Mouse (Mus musculus) hindbrain, embryonic 13.5 days (tissue): ENCODE results near the gene Mbnl2. TPM values are rescaled to one million over a fixed set of nuclear protein-coding genes. Genes with fewer than 3 reads are reported as not detected.

ENCODE experiments used
- ATAC-seq: fragments of 200-750 bp; cut with Nextera tagmentation; 2 replicates; pipeline ENCODE4 v1.8.0; 2017; ENCODE audit warnings: moderate TSS enrichment; ENCODE audit not compliant: low FRiP score
- H3K27ac ChIP-seq: fragments of 300-500 bp; sonication (generic); 2 replicates; pipeline ENCODE4 v1.5.1; 2015; ENCODE audit warnings: inconsistent platforms, mild to moderate bottlenecking, moderate library complexity
- H3K27me3 ChIP-seq: fragments of 300-500 bp; sonication (generic); 2 replicates; pipeline ENCODE4 v1.6.1; 2015; ENCODE audit warnings: mild to moderate bottlenecking, inconsistent platforms
- H3K36me3 ChIP-seq: fragments of 300-500 bp; sonication (generic); 2 replicates; pipeline ENCODE4 v1.6.1; 2015; ENCODE audit warnings: mild to moderate bottlenecking, inconsistent platforms
- H3K4me1 ChIP-seq: fragments of 300-500 bp; sonication (generic); replicated peaks from 2 replicates; pipeline ENCODE4 v1.6.1; 2015; ENCODE audit warnings: inconsistent platforms
- H3K4me2 ChIP-seq: fragments of 300-500 bp; sonication (generic); 2 replicates; pipeline ENCODE4 v1.6.1; 2015; ENCODE audit warnings: inconsistent platforms, mild to moderate bottlenecking, moderate library complexity
- H3K4me3 ChIP-seq: fragments of 300-500 bp; sonication (generic); 2 replicates; pipeline ENCODE4 v1.5.1; 2015; ENCODE audit warnings: mild to moderate bottlenecking, inconsistent platforms
- H3K9ac ChIP-seq: fragments of 300-500 bp; sonication (generic); 2 replicates; pipeline ENCODE4 v1.6.1; 2015; ENCODE audit warnings: mild to moderate bottlenecking, inconsistent platforms
- H3K9me3 ChIP-seq: fragments of 300-500 bp; sonication (generic); 2 replicates; pipeline ENCODE4 v1.6.1; 2016; ENCODE audit warnings: inconsistent platforms
- WGBS: fragments of 180-500 bp; shearing (Covaris S2); methylation state at CpG from one replicate; pipeline ENCODE4 v1.1.7; 2015; 5-methylcytosine and 5-hydroxymethylcytosine counted together
- polyA plus RNA-seq: library from polyadenylated mRNA; unstranded; fragments of >200 nt; fragmentation: Nextera tagmentation; extraction: Ambion mirVana; gene quantifications from 2 replicates; pipeline ENCODE4 v1.2.1, GENCODE M21; 2015

Gene Mbnl2
- polyA plus RNA-seq, 1 experiment from 2014 or later = 24.7 TPM

DNA sequence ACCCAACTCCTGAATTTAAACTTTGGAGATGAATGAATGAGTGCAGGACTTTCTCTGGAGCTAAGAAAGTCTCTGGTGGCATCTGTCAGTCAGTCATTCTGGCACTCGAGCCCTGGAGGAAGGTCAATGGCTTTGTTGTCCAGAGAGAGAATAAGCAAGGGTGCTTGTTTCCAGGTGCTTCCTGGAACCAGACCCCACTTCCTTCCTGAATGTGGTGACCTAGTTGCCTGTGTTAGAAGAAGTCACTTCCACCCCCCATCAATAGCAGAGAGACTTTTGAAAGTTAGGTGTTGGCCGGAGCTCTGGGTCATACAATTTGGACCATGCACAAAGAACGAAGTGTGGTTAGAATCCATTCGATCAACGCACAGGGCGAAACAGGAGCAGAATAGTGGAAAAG, 19.0 kb downstream of the Mbnl2 start:
- WGBS = 86% methylated on average over 6 of the region's 6 CpGs
- ATAC-seq = no peak

DNA sequence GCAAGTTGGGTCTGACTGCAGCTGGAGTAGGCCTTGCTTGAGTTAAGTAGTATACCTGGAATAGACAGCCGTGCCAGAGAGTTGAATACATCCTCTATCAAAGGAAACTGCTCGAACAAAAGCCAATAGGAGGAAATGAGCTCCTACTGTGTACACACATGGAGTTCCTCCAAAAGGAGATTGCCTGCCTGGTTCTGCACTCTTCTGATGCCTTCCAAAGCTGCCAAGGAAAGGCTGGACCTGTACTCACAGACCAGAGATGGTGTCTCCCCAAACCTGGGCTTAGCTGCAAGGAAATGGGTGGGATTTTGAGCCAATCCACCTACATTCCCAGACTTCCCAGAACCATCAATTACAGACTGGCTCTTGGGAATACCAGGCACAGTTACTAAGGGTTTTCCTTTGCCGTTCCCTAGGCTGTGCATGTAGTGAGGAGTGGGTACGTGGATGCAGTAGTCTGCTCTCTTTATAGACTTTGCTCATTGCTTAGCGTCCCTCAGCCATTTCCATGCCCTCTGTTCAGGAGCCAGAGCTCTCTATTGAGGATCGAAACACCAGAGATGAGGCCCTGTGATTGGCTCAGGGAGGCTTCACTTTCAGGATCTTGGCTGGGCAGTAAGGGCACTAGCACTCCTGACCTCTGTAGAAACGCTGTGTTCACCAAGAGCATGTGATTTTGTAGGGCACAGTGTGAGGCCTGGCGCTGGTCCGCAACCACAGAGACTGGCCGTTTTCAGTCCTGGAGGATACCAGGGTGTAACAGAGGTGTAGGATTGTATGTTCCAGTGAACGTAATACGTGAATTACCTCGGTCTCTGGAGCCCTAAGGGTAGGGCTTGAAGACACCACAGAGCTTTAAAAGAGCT, 20.1 kb downstream of the Mbnl2 start:
- no peak overlapping the region for H3K9ac ChIP-seq
- H3K4me1 ChIP-seq = peaks cover 36% of the 10 kb centered on the region
- no peaks in the 10 kb centered on the region for H3K36me3 ChIP-seq
- H3K9me3 ChIP-seq = no peaks in the 10 kb centered on the region
- no peak for ATAC-seq
- no peak overlapping the region for H3K4me3 ChIP-seq
- H3K4me2 ChIP-seq = no peak overlapping the region
- WGBS = 86% methylated on average over 13 of the region's 13 CpGs
- H3K27ac ChIP-seq = no peak overlapping the region
- no peaks in the 10 kb centered on the region for H3K27me3 ChIP-seq

More for the DNA sequence above, 19.0 kb downstream of the Mbnl2 start:
- Histone ChIP-seq H3K27ac (no peak overlapping the region), H3K9ac (no peak overlapping the region), H3K4me3 (no peak overlapping the region), H3K27me3 (no peaks in the 10 kb centered on the region), H3K4me1 (peaks cover 31% of the 10 kb centered on the region), H3K4me2 (no peak overlapping the region), H3K36me3 (no peaks in the 10 kb centered on the region), H3K9me3 (no peaks in the 10 kb centered on the region)

DNA sequence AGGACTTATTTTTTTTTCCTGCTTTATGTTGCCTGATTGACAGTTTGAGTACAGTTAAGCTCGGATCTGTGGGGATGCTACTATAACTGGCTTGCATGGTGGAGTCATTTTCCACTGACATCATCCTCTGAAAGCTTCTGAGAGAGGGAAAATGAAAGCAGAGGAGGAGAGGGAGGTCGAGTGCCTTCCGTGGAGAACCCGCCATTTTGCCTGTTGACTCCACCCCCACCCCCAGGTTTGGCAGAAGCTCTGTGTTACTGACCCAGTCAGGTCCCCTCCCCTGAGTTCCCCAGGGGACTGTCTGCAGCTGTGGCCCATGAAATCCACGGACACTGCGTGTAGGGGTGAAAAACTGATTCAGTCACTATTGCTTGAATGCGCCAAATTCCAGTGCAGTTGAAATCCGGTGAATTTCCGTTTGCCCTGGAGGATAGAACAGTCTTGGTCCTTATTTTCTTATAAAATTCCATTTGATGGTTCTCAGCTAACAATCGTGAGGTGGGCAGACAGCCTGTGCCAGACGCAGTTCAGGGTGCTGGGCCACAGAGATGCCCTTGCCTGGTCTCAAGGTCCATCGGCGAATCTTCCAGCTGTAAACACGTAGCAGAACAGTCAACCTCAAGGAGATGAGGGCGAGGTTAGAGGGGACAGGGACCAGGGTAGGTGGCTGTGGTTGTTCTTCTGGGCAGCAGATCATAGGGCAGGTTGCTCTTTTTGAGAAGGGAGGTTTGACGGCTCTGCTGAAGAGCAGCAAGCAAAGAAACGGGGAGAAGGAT, 20.9 kb downstream of the Mbnl2 start:
- Histone ChIP-seq H3K36me3 (no peaks in the 10 kb centered on the region), H3K4me3 (no peak overlapping the region), H3K9ac (no peak overlapping the region), H3K27me3 (no peaks in the 10 kb centered on the region), H3K9me3 (no peaks in the 10 kb centered on the region), H3K4me2 (no peak overlapping the region), H3K4me1 (peaks cover 36% of the 10 kb centered on the region), H3K27ac (peak overlapping the region; percentile 44; the same call in 1 of the 2 replicates)
- no peak for ATAC-seq
- 78% methylated on average over 17 of the region's 17 CpGs for WGBS

DNA sequence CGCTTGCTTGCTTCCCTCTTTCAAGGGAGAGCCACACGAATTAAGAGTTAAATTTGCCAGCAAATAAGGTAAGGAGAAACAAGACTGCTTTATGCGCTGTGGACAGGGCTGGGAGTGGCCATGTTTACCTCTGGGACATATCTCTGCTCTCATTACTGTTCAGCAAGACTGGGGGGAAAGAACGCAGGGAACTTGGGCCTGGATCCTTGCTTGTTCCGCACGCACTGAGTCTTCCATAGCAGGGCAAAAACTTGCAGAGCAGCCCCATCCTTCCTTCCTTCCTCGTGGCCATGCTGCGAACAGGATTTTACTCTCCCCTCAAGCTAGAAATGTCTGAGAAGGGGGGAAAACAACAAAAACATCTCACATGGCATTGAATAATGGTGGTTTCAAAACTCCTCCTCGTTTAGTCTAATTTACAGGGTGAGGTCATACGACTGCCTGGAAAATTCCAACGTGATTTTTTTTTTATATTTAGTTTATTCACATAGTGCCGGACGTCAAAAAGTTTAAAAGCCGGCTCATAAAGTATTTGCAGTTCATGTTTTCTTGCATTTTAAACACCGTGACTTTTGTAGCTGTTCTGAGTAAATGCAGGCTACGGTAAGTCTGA, 21.8 kb downstream of the Mbnl2 start:
- peak overlapping the region; percentile 44; the same call in 1 of the 2 replicates for H3K27ac ChIP-seq
- H3K4me2 ChIP-seq = no peak overlapping the region
- no peaks in the 10 kb centered on the region for H3K9me3 ChIP-seq
- no peak for ATAC-seq
- H3K27me3 ChIP-seq = no peaks in the 10 kb centered on the region
- no peak overlapping the region for H3K4me3 ChIP-seq
- peaks cover 36% of the 10 kb centered on the region for H3K4me1 ChIP-seq
- no peaks in the 10 kb centered on the region for H3K36me3 ChIP-seq
- H3K9ac ChIP-seq = no peak overlapping the region
- 61% methylated on average over 16 of the region's 16 CpGs for WGBS

DNA sequence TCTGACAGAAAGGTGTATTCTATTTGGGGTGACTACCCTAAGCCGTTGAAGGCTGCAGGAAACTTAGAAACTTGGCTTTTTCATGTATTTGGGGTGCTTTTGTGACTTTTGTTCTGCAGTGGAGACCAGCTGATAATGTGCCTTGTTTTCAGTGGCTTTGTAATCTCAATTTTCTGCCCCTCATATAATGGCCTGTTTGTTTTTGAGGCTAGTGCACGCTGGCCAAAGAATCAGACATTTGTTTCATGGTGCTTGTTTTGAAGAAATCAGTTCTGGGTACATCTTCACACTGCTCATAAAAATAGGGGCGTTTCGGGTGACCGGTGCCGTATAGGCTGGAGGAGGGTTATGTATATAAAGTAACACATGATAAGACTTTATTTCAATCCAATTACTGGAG, 22.4 kb downstream of the Mbnl2 start:
- H3K9me3 ChIP-seq = no peaks in the 10 kb centered on the region
- no peak overlapping the region for H3K4me3 ChIP-seq
- H3K27me3 ChIP-seq = no peaks in the 10 kb centered on the region
- H3K36me3 ChIP-seq = no peaks in the 10 kb centered on the region
- no peak overlapping the region for H3K27ac ChIP-seq
- ATAC-seq = no peak
- WGBS = 67% methylated on average over 6 of the region's 6 CpGs
- no peak overlapping the region for H3K9ac ChIP-seq
- H3K4me1 ChIP-seq = peaks cover 38% of the 10 kb centered on the region
- H3K4me2 ChIP-seq = no peak overlapping the region

DNA sequence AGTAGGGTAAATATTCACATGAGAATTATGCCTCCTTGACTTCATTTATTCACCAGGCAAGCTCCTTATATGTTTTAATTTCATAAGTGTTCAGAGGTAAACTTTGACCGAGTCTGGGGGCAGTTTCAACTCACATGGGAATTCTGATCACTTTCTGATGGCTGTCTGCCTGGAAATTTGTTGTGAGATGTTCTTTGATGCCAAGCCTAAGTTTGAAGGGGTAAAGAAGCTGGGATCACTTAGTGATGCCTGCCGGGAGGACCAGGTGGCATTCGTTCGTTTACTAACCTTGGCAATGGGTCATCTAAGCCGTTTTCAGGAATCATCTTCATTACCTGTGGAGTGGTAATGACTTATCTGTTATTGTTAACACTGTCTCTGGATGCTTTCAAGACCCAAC, 23.0 kb downstream of the Mbnl2 start:
- no peak overlapping the region for H3K4me3 ChIP-seq
- no peaks in the 10 kb centered on the region for H3K9me3 ChIP-seq
- no peaks in the 10 kb centered on the region for H3K27me3 ChIP-seq
- no peak for ATAC-seq
- H3K27ac ChIP-seq = no peak overlapping the region
- 79% methylated on average over 5 of the region's 5 CpGs for WGBS
- H3K9ac ChIP-seq = no peak overlapping the region
- no peak overlapping the region for H3K4me2 ChIP-seq
- H3K36me3 ChIP-seq = no peaks in the 10 kb centered on the region
- peaks cover 44% of the 10 kb centered on the region for H3K4me1 ChIP-seq

DNA sequence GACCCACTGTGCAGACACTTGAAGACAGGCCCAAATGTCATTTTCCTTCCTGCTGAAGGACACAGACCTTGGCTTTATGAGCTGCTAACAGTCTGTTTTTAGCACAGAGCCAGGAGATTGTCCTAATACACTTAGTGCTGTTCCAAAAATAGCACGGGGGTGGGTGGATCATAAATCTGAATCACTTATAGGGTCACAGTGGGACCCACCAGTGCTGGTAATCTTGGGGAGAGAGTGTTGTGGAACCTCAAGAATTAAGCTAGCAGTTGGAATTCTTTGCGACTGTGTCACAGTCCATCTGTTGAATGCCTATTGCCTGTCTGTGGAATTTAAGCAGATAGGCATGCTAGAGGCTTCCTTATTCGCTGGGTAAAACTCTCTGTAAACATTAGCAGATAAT, 24.2 kb downstream of the Mbnl2 start:
- ATAC-seq = no peak
- peaks cover 44% of the 10 kb centered on the region for H3K4me1 ChIP-seq
- WGBS = 87% methylated on average over 3 of the region's 3 CpGs
- H3K4me2 ChIP-seq = no peak overlapping the region
- no peaks in the 10 kb centered on the region for H3K36me3 ChIP-seq
- no peak overlapping the region for H3K4me3 ChIP-seq
- H3K27me3 ChIP-seq = no peaks in the 10 kb centered on the region
- H3K27ac ChIP-seq = no peak overlapping the region
- H3K9me3 ChIP-seq = no peaks in the 10 kb centered on the region
- H3K9ac ChIP-seq = no peak overlapping the region

DNA sequence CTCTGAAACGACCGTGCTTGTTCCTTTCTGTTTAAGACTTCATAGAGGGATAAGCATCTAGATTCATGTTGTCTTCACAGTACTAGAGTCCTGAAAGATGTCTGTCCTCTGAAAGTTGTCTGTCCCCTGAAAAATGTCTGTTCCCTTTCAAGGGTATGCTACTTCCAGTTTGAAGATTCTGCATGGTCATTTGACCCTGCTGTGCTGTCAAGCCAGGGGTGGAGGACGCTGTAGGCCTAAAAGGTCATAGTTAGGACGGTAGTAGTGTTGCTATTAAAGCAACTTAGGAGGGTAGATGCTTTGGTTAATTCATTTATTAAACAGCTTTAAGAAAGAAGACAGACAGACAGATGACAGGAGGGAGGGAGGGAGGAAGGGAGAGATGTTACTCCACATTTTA, 24.7 kb downstream of the Mbnl2 start:
- H3K36me3 ChIP-seq = no peaks in the 10 kb centered on the region
- H3K9me3 ChIP-seq = no peaks in the 10 kb centered on the region
- no peak overlapping the region for H3K4me3 ChIP-seq
- H3K9ac ChIP-seq = no peak overlapping the region
- 82% methylated on average over 4 of the region's 4 CpGs for WGBS
- H3K4me2 ChIP-seq = no peak overlapping the region
- peaks cover 44% of the 10 kb centered on the region for H3K4me1 ChIP-seq
- no peaks in the 10 kb centered on the region for H3K27me3 ChIP-seq
- no peak for ATAC-seq
- no peak overlapping the region for H3K27ac ChIP-seq

DNA sequence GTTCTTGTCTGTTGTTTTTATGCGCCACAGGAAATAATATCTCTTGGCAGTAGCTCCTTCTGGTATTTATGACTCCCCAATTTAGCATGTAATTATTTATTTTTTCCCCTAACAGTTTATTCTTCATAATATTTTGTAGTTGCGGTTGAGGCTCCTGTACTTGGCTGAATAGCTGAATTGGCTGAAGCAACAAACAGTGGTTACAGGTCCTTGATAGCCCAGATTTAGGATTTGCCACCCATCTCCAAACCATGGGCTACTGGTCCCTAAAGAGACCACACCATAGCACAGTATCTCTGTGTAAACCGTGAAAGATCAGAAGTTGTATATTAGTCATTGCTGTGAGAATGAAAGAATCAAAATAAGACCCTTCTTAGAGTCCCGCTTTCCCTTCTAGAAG, 25.3 kb downstream of the Mbnl2 start:
- Histone ChIP-seq H3K36me3 (no peaks in the 10 kb centered on the region), H3K4me2 (no peak overlapping the region), H3K9me3 (no peaks in the 10 kb centered on the region), H3K4me3 (no peak overlapping the region), H3K27me3 (no peaks in the 10 kb centered on the region), H3K27ac (no peak overlapping the region), H3K9ac (no peak overlapping the region), H3K4me1 (peaks cover 39% of the 10 kb centered on the region)
- no peak for ATAC-seq
- 93% methylated on average over 4 of the region's 4 CpGs for WGBS

DNA sequence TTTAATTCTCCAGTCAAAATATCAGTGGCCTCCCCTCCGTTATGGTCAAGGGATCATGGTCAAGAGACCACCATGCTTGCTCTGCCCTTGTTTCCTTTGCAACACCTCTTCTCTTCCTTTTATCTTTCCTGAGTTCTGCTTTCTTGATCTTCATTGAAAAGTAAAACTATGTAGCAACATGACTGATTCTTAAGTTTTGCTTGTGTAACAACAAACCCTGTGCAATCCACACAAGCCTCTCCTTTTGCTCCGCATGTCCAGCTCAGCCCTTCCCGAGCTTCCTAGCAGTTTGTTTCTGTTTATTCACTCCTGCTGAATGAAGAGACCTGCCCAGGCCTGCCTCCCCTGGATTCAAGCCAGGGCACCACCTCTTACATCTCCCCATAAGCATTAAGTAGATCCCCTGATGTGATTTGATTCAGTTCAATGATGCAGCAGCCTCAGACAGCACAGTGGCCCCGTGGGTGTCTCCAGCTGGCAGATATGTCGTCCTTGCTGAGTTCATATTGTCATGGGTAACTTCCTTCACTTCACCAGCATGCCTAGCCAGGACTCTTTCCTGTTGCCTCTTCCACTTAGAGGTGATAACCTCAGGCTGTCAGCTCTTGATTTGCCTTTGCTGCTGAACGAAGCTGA, 27.6 kb downstream of the Mbnl2 start:
- Histone ChIP-seq H3K4me1 (peaks cover 27% of the 10 kb centered on the region), H3K9ac (no peak overlapping the region), H3K27me3 (no peaks in the 10 kb centered on the region), H3K27ac (no peak overlapping the region), H3K9me3 (no peaks in the 10 kb centered on the region), H3K36me3 (no peaks in the 10 kb centered on the region), H3K4me2 (no peak overlapping the region), H3K4me3 (no peak overlapping the region)
- 39% methylated on average over 6 of the region's 6 CpGs for WGBS
- ATAC-seq = 0 out of 2 replicates have a peak, but pooled peaks have one; percentile 28

DNA sequence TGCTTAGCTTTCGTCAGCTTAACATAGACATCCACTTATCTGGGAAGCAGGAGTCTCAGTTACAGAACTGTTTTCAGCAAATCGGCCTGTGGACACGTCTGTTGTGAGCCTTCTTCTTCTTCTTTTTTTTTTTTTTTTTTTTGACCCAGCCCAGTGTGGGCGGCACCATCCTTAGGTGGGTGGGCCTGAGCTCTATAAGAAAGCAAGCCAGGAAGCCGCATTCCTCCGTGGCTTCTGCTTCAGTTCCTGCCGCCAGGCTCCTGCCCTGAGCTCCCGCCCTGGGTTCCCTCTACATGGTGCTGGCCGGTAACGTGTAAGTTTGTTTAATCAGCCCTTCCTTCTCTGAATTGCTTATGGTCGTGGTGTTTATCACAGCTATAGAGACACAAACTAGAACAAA, 30.8 kb downstream of the Mbnl2 start:
- Histone ChIP-seq H3K4me2 (no peak overlapping the region), H3K27me3 (no peaks in the 10 kb centered on the region), H3K9ac (no peak overlapping the region), H3K4me1 (peaks cover 36% of the 10 kb centered on the region), H3K4me3 (no peak overlapping the region), H3K27ac (no peak overlapping the region), H3K9me3 (no peaks in the 10 kb centered on the region), H3K36me3 (no peaks in the 10 kb centered on the region)
- no peak for ATAC-seq
- 82% methylated on average over 11 of the region's 11 CpGs for WGBS

DNA sequence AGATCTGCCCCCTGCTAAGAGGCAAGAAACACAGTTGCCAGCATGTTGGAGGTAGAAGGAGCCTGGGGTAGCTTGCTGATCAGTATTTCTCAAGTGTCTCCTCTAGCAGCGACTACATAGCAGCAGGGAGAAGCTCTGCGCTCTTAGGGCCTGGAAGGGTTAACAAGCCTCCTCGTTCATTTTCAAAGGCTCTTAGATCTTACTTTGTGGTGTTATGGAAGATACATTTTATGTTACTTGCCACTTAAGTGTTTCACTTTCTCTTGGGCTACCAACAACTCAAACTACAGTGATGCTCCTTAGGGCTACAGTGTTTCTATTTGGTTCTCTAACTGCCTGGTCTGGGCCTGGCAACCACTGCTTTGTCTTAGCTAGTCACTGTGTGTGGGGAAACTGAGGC, 31.9 kb downstream of the Mbnl2 start:
- 74% methylated on average over 3 of the region's 3 CpGs for WGBS
- H3K27me3 ChIP-seq = no peaks in the 10 kb centered on the region
- peaks cover 42% of the 10 kb centered on the region for H3K4me1 ChIP-seq
- H3K4me2 ChIP-seq = no peak overlapping the region
- no peaks in the 10 kb centered on the region for H3K9me3 ChIP-seq
- H3K36me3 ChIP-seq = no peaks in the 10 kb centered on the region
- no peak for ATAC-seq
- no peak overlapping the region for H3K27ac ChIP-seq
- H3K4me3 ChIP-seq = no peak overlapping the region
- H3K9ac ChIP-seq = no peak overlapping the region
